Mouse (Mus musculus) gonadal fat pad, adult 2 months (tissue): Measurements from ENCODE around the gene Pum1. TPM values are rescaled to one million over a fixed set of nuclear protein-coding genes. Genes with fewer than 3 reads are reported as not detected.

ENCODE experiments used
- DNase-seq: peaks from one replicate; pipeline ENCODE4 v3.0.0-alpha.2; 2012; ENCODE audit warnings: low read depth
- polyA plus RNA-seq: library from polyadenylated mRNA; depleted of rRNA; stranded (reverse); fragments of >200 nt; gene quantifications from 2 replicates; pipeline ENCODE4 v1.2.3, GENCODE M21; 2012

Gene Pum1
- polyA plus RNA-seq, 1 experiment = 47.3 TPM

DNA sequence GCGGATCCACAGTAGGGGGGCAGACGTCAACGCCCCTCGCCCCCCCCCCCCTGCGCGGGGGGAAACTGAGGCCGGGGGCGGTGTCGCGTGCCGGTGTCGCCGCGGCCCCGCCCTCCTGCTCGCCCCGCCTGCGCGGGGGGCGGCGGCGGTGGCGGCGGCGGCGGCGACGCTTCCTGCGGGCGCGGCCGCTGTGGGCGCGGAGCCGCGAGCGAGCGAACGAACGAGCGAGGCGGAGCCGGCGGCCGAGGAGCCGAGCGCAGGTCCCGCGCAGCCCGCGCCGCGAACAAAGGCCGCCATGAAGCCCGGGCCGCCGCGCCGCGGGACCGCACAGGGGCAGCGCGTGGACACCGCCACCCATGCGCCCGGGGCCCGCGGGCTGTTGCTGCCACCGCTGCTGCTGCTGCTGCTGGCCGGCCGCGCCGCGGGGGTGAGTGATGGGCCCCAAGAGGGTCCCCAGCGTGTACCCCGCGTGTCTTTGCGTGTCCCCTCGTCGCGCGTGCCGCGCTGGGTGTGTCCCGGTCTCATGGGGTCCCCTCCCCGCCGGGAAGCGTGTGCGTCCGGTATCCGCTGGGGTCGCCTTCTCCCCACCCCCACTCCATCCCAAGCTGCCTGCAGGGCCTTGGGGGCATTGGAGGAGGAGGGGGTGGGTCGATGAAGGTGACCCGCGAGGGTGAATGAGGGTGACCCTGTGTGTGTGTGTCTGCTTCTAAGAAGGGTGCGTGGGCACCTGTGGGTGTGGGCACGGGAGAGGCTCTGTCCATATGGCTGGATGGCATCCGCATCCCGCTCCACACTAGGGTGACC lies 129.5 kb downstream of the Pum1 start, which contains the start of gene Sdc3:
TSS of gene Sdc3 (plus strand) at position 162 of the 804 bp plus-strand sequence.
- DNase-seq = no peak

DNA sequence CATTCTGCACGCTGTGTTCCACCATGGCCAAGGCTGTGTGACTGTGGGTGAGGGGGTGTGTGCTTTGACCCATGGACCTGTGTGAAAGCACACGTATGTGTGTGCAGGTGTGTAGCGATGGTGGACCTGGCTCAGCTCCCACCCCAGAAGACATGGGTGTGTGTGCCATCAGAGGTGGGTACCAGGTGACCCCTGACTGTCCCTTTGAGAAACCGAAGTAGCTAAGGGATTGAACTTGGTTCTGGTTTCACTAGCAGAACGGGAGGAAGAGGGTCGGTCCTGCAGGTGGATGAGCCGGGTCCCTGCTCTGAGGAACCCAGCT lies 130.0 kb downstream of the Pum1 start:
- DNase-seq = no peak

DNA sequence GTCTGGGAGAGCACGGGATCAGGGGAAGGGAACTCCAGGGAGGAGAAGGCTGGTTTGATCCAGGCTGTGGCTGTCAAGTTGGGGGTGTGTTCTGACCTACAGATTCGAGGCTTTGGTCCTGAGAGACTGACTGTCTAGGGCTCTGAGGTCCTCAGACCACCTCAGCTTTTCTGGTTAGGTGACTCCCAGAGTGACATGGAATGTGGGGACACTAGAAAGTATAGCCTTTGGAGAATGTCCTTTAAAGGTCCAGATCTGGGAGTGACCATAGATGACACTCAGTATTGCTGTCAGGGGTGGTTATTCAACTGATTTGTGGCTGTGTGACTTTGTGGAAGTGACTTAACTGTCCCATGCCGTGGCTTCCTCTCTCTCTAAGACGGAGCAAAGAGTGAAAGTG lies 131.7 kb downstream of the Pum1 start:
- DNase-seq = no peak

GRCm38 (mm10) chr4:130795970-130796369 lies 132.8 kb downstream of the Pum1 start:
- no peak for DNase-seq

DNA sequence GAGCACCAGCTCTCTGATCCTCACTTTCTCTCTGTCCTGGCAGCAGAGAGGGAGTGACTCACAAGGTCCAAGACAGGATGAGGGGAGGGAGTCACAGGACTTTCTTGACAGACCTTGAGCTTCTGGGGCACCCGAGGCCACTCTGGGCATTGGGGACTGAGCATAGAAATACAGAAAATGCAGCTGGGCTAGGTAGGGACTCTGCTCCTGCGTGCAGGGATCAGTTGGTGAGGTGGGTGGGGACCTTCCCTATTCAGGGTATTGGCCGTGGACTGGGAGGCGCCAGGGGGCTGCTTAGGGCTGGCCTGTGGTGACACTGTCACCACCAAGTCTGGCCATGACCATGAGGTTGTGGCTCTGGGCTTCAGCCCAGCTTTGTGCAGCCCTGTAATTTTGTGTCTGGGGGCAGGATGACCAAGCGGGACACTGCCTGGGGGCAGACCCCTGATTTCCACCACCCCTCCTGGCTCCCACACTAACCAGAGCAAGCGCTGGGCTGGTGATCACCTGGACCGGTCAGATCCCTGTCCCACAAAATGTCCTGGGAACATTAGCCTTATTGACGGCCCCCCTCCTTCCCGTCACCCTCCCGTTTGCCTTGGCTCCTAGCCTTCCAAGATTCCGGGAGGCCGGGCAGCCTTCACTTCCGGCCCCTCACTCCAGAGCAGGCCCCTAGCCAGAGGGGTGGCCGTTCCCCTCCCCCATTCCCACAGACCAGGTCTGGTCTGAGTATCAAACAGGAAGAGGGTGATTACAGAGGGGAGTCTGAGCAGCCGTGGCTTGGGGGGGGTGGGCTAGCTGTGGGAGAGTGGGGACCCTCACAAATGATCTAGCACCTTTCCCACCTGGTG lies 134.3 kb downstream of the Pum1 start:
- DNase-seq = no peak

DNA sequence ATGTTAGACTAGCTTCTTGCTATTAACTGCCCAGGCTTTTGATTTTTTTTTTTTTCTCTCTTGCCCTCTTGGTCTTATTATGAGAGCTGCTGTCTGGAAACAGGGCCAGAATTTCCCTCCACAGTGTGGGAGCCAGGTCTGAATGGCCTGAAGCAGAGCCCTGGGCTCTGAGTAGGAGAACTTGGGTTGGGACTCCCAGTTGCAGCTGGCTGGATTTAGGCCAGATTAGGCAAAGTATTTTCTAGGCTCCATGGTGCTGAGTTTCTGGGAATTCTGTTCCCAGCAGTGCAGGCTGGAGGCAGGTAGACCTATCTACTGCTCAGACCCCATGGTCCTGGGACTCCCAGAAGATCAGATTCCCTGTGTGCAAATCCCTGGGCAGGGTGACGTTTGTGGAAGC lies 135.3 kb downstream of the Pum1 start:
- no peak for DNase-seq

- no peak for DNase-seq
These were observed 136.0 kb downstream of the Pum1 start for GRCm38 (mm10) chr4:130799118-130799517.

- no peak for DNase-seq
These were observed 136.5 kb downstream of the Pum1 start for GRCm38 (mm10) chr4:130799582-130799981.

DNA sequence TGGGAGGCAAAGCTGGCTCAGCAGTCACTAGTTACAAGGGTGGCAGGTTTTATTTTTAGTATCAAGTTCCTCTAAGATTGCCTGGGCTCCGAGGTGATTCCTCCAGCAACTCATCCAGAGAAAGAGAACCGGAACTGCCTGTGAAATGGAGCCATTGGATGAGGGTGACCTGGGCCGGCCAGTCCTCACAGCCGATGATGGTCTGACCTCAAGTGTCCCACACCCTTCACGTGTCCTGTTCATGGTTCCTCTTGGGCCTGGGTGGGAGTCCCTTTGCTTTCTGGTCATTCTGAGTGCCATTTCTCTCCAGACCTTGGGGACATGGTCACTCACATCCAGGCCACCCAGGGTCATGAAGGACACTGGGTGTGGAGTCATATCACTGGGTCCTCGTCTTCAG lies 137.0 kb downstream of the Pum1 start:
- no peak for DNase-seq

- DNase-seq = no peak
These were observed 138.1 kb downstream of the Pum1 start for GRCm38 (mm10) chr4:130801198-130801597.

DNA sequence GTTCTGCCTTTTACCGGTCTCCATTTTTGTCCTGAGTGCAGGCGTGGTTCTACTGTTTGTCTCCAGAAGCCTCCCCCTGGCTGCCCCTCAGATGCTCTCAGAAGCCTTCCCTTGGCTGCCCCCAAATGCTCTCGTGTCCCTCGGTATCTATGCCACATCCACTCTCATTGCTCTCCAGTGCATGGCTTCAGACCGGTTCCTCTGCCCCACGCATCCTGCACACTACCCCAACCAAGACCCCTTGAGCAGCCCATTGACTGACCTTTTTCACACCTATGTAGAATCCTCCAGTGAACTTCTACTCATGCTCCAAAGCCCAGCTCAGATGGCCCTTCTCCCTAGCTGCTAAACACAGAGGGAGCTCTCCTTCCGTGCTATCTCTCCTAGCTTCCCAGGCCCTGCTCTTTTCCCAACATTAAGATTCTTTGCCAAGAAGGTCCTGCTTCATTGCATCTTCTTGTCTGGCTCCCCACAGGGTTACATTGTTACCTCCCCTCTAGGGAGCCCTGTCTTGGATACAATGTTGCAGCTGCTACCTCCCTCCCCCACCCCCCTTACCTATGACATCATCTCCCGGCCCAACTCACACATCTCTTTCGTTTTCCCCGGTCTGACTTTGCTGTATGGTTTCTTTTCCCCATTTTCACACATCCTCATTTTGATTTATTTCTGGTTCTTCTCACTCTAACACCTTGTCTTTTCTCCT lies 138.7 kb downstream of the Pum1 start:
- DNase-seq = no peak

DNA sequence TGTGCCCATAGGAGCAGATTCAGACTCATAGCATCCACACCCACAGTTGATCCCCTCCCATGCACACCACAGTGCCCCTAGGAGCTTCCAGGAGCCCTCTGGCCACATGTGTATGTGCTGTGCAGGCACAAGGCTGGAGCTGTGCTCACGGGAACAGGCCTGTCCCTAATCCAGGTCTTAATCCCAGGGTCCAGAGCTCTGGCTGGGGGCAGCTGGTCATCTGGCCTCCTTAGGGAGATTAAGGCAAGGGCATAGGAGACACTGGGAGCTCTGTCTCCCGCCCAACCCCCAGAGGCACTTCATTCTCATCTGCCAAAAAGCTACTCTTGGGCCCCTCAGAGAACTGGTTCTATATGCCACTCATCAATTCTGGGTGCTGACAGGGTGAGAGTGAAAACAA lies 140.5 kb downstream of the Pum1 start:
- DNase-seq = no peak

DNA sequence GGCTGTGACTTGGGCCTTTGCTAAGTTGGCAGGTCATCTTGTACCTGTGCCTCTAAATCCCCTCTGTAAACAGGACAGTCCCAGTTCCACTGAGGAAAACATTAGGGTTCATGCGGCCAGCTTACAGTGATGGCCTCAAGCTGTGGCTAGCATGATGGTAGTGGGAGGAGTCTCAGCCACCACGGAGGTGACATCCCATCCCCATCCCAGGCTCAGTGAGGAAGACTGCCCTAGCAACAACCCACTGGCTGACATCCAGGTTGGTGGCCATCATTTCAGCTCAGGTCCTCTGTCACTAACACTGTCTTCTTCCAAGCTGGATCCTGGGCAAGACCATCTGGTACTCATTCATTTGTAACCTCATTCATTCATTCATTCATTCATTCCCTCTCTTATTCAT lies 141.2 kb downstream of the Pum1 start:
- no peak for DNase-seq

DNA sequence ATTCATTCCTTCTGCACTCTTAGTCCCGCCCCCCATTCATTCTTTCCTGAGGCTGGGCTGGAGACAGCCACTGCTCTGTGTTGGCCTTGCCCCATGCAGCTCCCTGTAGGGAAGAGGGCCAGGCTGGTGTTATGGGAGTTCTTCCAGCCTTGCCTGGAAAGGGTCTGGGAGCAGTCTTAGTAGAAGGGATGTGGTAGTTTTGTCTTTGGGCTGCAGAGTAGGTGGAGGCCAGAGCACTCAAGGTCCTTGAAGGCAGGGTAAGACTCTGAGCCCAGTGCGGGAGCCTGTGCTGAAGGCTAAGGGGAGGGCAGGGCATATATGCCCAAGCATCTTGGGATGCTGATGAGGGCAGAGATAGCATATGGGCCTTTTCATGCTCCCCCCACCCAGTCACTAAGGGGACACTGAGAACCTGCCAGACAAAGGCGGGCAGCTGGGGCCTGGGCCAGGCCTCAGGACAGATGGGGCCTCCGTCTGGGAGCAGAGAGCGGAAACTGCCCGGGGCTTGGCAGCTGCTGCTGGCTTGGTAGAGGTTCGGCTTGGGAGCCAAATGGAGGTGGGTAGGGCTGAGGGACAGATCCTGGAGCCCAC lies 141.7 kb downstream of the Pum1 start:
- DNase-seq = no peak

- no peak for DNase-seq
These were observed 142.6 kb downstream of the Pum1 start for GRCm38 (mm10) chr4:130805746-130806145.

DNA sequence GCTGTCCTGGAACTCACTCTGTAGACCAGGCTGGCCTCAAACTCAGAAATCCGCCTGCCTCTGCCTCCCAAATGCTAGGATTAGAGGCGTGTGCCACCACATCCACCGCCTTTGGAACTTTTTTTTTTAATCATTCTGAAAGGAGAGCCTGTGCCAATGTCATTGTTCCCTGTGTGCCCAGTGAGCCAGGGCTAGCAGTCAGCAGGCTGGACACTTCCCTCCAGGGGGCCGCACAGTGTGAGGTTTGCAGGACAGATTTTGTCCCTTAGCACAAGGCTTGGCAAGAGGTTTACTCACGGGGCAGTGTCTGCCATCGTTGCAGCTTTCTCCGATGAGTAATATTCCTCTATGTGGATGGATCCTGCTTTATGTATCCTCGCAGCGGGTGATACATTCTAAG lies 143.6 kb downstream of the Pum1 start:
- DNase-seq = no peak

DNA sequence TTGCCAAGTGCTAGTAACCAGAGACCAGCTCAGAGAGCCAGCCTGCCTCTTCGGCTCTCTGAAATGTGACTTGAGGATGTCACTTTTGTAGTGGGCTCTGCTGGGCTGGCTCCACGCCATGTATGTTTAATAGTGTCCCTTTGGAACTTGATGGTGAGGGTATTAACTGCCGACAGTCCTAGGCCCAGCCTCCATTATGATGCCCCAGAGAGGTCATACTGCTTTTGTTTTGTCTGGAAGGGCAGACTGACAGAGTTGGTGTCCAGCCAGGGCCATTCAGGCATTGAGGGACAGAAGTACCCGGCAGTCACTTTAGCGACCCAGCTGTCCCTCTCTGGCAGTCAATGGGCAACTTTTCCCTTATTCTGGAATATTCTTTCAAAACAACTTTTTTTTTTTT lies 146.7 kb downstream of the Pum1 start:
- no peak for DNase-seq

- DNase-seq = no peak
These were observed 147.7 kb downstream of the Pum1 start for GRCm38 (mm10) chr4:130810845-130811244.

DNA sequence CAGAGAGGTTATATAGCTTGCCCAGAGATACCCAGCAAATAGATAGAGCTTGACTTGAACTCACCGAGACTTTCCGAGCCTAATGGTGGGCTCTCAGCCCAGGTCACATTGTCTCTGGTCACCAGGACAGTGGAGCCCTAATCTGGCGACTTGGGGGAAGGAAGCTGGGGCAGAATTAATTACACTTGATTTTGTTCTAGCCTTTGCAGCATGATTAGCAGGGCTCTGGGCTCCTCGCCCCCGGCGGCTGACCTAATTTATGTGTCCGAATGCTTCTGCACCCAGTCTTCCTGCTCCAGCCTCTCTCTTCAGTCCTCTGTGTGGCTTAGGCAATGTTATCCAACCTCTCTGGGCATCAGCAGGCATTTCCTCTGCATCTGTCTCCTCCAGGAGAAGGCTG lies 148.3 kb downstream of the Pum1 start:
- DNase-seq = no peak

- no peak for DNase-seq
These were observed 150.8 kb downstream of the Pum1 start for GRCm38 (mm10) chr4:130813958-130814357.

GRCm38 (mm10) chr4:130814742-130815330 lies 151.7 kb downstream of the Pum1 start:
- no peak for DNase-seq

GRCm38 (mm10) chr4:130815860-130816259 lies 152.7 kb downstream of the Pum1 start:
- no peak for DNase-seq
